Mouse (Mus musculus) cerebellum, postnatal 4 days (tissue): ENCODE measurements around the gene Uap1l1.

Experiments used
- DNase-seq, 2 experiments: peaks; one replicate each; pipeline ENCODE4 v3.0.0; 2022; ENCODE audit warnings: low spot score in 2 of 2, mixed read lengths in 1 of 2

Uap1l1 gene

DNA sequence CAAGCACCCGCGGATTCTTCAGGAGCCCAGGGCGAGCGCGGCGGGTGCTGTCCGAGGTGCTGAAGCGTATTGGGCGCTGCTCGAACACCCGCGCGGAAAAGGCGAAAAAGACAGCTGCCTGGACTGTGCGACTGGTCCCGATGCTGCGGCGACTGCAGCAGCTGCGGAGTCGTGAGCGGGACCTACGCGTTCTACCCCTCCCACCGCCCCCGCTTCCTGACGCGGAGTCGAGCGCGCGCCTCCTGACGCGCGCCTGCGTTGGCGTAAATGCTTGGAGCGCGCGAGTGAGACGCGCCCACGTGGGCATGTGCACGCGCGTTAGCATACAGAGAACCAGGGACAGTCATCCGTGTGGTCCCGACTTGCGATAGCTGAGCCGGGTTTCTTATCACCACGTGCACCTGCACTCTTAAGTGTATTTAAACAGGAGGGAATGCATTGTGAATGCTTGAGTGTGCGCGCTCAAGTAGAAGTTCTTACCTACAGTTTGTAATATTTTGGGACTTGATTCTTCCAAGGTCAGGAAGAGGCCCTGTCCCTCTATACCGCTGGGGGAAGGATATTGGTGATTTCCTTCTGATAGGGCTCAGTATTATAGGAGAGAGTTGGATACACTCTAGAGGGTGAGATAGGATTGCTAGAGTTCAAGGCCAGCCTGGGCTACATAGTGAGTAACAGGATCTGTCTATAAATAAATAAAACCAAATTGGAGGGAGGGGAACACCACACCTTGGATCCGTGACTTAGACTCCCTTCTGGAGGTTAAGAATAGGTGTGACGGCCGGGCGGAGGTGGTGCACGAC, 46.3 kb downstream of the Uap1l1 start, which contains the start of gene Grin1:
TSS of gene Grin1 (minus strand) at position 217 of the 803 bp plus-strand sequence.
- DNase-seq = peak in 1 of 2 experiments; percentile 77

GRCm38 (mm10) chr2:25318119-25318966, 47.1 kb downstream of the Uap1l1 start:
- DNase-seq = no peak

DNA sequence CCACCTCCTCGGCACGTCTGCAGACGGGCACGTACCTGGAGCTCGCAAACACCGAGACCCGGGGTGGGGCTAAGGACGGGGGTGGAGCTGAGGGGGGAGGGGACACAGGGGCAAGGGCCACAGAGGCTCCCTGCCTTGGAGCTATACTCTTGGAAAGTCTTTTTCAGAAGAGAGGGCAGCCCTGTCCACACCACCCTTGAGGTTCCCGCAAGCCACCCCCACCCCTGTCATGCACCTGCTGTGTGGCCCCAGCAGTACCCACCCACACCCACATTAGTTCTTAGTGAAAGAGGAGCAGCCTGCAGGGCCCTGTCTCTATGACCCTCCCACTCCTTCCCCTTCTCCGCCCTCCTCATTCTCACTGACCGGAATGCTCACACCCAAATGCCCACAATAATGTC, 54.0 kb downstream of the Uap1l1 start:
- DNase-seq = no peak

DNA sequence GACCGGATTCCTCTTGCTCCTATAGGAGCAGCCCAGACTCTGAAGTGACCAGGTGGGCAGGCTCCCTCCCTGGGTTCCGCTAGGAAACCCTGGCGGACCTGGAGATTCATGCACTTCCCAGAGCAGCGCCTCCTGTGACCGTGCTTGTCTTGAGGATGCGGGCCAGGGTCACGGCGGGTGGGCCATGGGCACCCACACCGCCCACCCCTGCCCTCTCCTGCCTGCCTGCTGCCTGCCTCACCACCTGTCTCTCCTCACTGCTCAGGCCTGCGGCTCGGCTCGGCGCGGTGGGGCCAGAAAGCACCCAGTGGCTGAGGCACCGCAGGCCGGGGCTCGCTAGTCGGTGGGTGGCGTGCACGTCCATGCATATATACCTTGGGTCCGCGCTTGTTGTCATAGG, 54.5 kb downstream of the Uap1l1 start:
- DNase-seq = no peak

DNA sequence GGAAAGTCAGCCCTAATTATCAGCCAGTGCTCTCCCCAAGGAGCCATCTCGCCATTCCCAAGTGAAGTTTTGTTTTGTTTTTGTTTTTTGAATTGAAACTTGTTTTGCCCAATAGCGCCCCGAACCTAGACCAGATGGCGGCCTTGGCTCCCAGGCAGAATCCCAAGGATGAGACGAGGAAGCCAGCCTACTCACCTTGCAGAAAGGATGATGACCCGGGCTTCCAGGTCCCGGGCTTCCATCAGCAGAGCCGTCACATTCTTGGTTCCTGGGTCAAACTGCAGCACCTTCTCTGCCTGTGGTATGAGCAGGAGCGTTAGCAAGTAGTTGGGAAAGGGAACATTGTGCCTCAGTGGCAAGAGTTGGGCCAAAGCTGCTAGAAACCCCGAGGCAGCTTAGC, 55.3 kb downstream of the Uap1l1 start:
- DNase-seq = no peak
